Mouse (Mus musculus): ENCODE measurements around the gene Myoz1.
"Not testable (repeated sequence)": the region's sequence is repeated elsewhere in the genome, so short reads cannot be mapped to it uniquely, and the experiment has no call there.

Gene Myoz1

DNA sequence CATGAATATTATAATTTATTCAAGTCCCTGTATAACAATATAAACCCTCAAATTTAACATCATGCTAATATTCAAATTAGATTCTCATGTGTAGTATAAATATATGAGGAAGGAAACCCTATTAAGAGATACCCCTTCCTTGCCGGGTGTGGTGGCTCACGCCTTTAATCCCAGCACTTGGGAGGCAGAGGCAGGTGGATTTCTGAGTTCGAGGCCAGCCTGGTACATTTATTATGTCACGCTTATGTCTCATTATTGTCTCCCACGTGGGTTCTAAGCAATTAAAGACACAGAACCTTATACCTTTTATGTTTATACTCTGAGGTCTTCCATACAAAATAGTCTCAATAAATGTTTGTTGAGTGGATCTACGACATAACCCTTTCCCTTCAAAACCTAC is 17.6 kb downstream of the Myoz1 start:
- no peak for DNase-seq (ENCODE audit: low read depth, low spot score)

DNA sequence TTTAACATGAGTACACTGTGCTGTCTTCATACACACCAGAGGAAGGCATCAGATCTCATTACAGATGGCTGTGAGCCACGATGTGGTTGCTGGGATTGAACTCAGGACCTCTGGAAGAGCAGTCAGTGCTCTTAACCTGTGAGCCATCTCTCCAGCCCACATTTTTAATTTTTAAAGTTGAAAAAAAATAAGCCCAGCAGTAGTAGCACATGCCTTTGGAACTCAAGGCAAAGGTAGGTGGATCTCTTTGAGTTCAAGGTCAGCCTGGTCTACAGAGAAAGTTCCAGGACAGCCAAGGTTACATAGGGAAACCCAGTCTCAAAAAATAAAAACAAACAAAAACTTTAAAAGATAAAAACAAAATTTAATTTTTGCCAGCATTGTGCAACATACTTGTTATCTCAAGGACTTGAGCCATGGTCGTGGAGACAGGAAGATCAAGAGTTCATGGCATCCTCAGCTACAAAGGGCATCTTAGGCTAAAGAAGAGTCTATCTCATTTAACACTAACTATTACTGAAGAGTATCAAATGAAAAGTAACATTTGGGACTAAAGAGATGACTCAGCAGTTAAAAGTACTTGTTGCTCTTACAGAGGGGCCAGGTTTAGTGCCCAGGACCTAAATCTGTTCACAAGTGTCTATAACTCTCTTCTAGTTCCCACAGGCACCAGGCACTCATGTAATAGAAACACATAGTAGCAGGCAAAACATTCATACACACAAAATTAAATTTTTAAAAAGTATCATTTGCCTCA is 18.3 kb downstream of the Myoz1 start:
- no peak for DNase-seq (ENCODE audit: low read depth, low spot score)

DNA sequence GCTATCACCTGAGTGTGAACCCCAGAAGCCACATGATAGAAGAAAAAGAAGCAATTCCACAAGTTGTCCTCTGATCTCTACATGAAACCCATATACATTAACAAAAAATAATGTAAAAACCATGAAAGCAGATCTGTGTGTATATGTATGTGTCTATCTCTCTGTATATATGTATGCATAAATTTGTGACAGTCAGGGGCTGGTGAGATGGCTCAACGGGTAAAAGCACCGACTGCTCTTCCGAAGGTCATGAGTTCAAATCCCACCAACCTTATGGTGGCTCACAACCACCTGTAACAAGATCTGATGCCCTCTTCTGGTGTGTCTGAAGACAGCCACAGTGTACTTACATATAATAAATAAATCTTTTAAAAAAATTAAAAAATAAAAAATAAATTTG is 19.4 kb downstream of the Myoz1 start:
- not testable (repeated sequence) for DNase-seq (ENCODE audit: low read depth, low spot score)

DNA sequence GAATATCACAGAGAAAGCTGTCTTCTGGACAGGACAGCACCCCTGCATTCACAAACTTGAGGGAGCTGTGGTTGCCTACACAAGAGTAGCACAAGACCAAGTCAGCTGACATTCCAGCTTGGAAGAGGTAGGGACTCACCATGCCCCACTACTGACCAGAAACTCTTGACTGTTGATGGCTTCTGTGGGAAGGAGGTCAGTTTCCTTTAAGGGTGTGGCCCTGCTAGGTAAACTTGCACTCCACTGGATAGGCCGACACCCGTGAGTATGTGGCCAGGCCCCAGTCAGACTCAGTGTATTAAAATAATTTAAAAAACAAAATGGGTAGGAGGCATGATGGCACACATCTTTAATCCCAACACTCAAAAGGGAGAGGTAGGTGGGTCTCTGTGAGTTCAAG is 20.8 kb downstream of the Myoz1 start:
- DNase-seq (ENCODE audit: low read depth, low spot score), result no peak

DNA sequence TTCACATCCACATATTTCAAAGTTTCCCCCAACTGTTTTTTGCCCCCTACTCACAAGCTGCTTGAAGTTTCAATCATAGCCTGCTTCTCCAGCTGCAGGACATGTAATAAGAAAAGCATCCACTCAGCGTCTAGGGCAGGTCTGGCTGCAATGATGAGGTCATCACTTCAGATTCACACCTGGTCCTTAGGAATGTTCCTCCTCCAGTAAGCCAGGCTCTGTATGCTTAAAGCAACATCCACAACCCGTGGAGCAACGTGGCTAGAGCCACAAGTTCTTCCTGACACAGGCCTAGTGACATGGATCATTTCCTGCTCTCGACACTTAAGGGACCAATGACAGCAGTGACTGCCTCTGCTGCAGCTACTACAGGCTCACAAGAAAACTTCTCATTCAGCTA is 25.1 kb downstream of the Myoz1 start:
- no peak for DNase-seq (ENCODE audit: low read depth, low spot score)

DNA sequence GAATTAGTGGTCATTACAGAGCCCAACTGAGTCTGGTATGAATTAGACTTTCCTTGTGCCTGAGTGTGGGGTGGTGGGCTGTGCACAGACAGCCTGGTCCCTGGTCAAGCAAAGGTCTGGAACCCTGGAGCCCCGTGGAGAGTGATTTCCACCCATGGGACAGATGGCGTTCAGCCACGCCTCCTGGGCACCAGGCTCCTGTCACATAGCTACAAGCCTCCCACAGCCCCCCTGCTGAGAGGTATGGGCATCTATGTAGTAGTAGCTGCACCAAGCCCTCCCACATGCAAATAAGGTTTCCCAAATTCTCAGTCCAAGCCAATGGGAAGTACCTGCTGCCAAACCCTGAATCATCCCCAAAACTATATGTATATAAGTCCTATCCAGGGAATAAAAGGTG is 29.4 kb downstream of the Myoz1 start:
- DNase-seq (ENCODE audit: low read depth, low spot score), result peak; percentile 35

DNA sequence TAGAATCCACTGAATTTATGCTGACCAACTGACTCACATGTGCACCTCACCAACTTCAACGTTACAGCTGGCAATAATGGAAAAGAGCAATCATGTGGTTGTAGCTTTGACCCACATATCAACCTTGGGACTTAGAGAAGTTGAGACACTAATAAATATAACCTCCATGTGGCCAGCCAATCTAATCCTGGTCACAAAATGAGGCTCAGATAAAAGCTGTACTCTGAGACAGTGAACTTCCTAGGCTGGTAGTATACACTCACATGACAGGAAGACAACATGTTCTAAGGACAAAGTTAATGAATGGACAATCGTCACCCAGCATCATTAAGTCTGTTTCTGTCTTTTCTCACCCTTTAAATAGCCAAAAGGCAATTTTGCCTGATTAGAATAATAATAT is 29.9 kb downstream of the Myoz1 start:
- no peak for DNase-seq (ENCODE audit: low read depth, low spot score)

DNA sequence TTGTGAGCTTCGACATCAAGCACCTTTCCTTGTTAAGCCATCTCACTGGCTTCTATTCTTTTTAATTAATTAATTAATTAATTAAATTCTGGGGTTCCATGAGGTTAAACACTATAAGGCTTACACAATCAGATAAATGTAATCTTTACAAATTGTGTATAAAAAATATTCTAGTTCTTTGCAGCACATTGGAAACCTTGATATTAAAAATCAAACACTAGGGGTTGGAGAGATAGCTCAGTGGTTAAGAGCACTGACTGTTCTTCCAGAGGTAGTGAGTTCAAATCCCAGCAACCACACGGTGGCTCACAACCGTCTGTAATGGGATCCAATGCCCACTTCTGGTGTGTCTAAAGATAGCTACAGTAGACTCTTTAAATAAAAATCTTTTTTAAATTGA is 33.4 kb downstream of the Myoz1 start:
- no peak for DNase-seq (ENCODE audit: low read depth, low spot score)

DNA sequence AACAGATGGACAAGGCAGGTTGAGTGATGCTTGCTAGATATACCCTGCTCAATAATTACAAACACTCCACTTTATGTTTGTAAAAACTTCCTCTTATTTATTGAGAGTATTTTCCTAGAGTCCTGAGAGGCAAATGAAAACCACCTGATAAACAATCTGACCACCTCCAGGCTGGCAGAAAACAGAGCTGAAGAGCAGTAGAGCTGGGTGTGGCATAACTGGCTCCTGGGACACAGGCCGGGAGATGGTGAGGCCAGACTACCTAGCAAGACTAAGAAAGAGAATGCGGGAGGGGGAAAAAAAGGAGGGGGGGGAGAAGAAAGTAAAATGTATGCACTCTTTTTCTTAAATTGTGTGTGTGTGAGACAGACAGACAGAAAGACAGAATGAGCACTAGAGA is 33.9 kb downstream of the Myoz1 start:
- DNase-seq (ENCODE audit: low read depth, low spot score), result no peak

DNA sequence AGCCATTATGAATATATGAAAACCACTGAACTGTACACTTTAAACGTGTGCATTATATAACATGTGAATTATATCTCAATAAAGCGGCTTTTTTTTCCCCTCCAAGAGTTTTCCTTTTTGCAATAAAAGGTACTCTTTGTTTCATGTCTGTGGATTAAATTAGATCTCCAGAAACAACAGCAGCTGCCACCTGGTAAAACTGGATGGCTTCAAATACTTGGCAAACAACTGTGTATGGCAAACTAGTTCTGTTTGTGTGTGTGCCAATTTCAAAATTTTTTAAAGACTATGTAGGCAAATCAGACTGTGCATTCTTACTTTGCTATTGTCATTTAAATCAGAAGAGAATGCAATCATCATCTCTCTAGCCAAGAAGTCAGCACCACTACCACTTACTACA is 34.4 kb downstream of the Myoz1 start:
- DNase-seq (ENCODE audit: low read depth, low spot score), result peak; percentile 60

DNA sequence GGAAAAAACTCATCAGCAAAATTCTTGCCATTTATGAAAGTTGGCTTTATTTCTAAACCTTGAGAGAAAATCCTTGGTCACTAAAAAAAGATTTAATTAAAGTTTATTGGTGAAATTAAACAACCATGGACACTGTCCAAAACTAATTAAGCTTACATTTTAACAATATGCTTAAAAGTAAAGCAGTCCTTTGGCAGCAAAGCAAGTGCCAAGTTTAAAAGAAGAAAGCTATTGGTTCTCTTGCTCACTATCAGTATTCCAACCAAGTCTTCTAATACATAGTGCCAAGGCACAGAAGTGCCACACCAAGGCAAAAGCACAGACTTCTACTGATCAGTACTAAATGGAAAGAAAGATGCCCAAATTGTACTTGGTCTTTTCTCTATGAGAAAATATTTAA is 37.2 kb downstream of the Myoz1 start:
- DNase-seq (ENCODE audit: low read depth, low spot score), result no peak

DNA sequence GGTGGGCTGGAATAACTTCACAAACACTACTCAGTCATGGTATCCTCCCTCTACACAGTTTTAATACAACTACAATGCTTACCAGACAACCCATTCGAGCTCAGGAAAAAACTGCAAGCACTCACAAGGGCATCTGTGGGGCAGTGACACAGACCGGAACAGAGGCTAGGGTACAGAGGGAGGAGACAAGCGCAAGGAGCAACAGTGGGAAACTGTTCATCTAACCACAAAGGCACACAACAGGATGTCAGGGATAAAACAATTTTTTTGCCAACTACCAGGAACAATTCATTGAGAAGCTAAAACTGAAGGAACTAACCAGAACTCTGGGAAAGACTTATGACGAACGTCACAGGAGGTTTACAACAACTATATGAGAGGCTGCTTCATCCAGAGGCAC is 38.1 kb downstream of the Myoz1 start:
- peak; percentile 74 for DNase-seq (ENCODE audit: low read depth, low spot score)

DNA sequence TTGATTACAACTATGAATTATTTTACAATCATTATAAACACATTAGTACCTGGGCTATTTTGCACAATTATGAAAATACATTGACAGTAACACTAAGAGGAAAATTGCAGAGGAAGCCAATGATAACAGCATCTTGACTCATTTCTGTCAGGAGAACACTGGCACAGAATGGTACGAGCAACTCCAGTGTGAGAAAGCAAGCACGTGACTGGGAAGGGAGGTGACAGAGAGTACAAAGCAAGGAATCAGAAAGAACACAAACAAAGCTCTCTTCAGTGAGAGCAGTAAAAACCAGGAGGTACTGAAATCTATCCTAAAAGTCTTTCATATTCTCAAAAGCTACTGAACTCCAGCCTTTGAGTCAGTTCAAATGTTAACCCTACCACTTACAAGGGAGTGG is 39.9 kb downstream of the Myoz1 start:
- DNase-seq (ENCODE audit: low read depth, low spot score), result peak; percentile 86

DNA sequence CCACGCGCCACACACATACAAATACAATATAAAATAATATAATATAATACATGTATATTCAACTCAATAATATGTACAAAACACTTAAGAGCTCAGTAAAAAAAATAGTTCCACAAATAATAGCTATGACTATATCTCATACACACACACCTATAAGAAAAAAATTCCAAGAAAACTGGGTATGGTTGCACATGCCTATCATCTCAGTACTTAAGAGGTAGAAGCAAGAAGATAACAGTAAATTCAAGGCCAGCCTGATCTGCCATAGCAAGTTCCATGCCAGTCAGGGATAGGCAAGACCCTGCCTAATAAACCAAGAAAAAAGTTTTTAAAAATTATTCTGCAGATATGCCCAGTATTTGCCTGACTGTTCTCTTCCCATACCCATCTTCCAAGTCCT is 41.3 kb downstream of the Myoz1 start:
- no peak for DNase-seq (ENCODE audit: low read depth, low spot score)

DNA sequence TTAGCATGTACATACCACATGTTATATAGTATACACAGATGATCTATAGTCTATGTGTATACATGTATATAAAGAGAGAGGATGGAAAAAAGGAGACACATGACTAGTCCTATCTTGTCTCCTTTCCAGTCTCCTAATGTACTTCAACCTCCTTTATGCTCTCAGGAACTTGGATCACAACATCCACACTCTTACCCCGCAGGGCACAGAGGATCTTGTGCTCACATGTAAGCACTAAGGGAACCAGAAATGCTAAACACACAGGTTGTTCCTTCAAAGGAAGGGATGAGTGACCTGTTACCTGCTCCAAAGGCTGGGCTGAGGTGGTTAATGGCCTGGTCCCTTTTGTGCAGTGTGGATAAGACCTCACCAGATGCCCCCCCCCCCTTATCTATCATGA is 43.5 kb downstream of the Myoz1 start:
- no peak for DNase-seq (ENCODE audit: low read depth, low spot score)

DNA sequence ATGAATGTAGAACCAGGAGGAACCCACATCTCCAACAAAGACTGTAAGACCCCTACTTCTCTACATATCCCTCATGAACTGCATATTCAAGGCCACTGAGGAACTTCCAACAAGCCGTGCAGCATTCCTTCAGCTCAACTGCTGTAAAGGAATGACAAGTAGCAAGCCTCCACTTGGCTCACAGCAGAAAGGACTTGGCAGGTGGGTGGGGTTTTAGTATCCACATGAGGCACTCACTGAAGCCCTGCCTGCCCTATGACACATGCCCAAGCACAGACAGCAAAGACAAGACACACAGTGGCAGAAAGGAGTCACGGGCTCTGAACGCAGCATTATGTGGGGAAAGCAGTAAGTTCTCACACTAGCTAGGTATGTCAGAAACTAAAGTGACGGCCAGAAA is 46.2 kb downstream of the Myoz1 start:
- no peak for DNase-seq (ENCODE audit: low read depth, low spot score)

DNA sequence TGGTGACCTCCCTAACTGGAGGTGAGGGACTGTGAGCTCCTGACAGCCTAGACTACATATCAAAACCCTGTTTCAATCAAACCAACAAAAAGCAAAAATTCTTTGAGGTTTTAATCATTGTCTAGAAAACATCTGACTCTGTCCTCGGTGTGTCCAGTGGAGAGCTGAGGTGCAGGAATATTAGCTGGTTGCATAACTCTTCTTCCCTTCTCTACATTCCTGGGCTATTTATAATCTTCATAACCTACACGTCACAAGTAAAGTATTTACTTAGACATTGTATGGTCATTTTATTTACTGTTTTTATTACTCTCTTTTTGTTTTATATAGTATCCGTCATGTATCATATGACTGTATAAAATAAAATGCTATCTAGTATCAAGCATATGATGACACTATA is 46.8 kb downstream of the Myoz1 start:
- no peak for DNase-seq (ENCODE audit: low read depth, low spot score)

DNA sequence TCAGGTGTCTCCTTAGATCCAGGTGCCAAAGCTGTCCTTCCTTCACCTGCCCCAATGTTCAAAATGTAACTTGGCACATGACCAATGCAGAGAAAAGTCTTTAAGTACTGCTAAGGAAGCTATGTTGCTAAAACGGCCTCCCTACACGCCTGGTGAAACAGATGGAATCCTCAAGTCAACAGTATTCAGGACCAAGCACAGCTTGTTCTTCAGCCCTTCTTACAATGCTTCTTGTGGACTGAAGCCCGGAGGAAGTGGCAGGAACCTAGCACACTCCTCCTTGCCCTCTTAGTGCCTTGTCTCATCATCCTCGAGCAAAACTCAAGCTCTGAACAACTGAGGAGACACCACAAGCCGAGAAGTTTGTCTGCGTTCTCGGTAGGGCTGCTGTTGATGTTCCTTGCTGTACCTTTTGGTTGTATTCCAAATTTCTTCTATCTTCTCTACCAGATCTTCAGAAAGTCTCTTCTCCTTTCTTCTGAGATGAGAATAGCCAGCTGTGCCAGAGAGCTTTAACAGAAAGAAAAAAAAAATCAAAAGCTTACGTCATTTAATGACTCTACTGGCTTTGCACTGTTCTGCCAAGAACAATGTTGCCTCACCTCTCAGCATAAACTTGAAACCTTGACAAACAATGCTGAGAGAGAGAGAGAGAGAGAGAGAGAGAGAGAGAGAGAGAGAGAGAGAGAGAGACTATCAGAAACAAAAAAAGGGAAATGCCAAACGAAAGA is 48.8 kb downstream of the Myoz1 start:
- peak; percentile 35 for DNase-seq (ENCODE audit: low read depth, low spot score)

DNA sequence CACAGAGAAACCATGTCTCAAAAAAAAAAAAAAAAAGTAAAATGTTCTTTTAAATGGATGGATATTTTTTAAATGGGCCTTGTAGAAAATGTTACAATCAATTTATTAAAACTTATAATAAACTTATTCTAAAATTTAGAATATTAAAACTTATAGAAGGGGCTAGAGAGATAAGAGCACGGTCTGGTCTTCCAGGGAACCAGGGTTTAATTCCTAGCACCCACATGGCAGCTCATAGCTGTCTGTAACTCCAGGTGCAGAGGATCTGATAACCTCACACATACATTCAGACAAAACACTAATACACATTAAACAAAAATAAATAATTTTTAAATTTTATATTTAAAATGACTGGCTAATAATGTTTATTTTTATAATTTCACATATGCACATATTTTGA is 55.1 kb downstream of the Myoz1 start:
- DNase-seq (ENCODE audit: low read depth, low spot score), result no peak

DNA sequence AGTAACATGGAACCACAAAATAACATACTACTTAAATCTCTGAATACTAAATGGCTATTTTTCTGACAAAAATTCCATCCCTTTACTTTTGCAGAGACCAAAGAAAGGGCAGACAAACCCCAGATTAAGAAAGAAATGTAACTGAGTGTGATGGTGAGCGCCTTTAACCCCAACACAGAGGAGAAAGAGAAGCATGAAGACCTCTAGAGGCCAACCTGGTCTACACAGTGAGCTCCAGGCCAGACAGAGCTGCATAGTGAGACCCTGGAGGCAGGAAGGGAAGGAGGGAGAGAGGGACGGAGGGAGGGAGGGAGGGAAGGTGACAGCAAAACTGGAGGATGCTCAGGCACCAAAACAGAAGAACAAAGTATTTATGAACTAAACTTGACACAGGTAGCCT is 56.1 kb downstream of the Myoz1 start:
- no peak for DNase-seq (ENCODE audit: low read depth, low spot score)

DNA sequence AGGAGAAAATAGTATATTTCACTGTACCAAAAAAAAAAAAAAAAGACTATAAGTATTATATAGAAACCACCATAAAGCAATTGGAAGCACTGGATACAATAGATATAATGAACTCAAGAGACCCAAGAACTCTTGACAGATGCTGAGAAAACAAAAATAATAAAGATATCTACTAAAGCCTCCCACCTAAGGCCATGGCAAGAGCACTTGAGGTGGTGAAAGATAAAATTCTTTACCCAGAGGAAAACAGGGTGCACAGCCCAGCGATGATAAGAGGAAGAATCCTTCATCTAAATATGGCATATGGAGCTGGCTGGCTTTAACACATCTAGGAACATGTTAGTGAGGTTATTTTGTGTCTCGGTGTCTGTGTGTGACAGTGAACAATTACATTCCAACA is 56.8 kb downstream of the Myoz1 start:
- DNase-seq (ENCODE audit: low read depth, low spot score), result no peak

All from brain, adult 2 months (tissue).